Mouse (Mus musculus): ENCODE measurements around the gene Cse1l.

GRCm38 (mm10) chr2:166896368-166896767 is 9.5 kb upstream of the Cse1l start:
- no peak for TF ChIP-seq CTCF (conservative IDR thresholded peaks at IDR 0.05; ENCODE audit: insufficient read depth, insufficient read length, low read depth, low read length)
- TF ChIP-seq POLR2A (IDR thresholded peaks at IDR 0.05; ENCODE audit: low read depth, low read length) = no peak
